Mouse (Mus musculus) ES-Bruce4 (cell line): Measurements from ENCODE around the gene Olfr586.

ENCODE experiments used
- CTCF ChIP-seq: IDR thresholded peaks from one replicate; pipeline ENCODE4 v1.8.1; 2011; ENCODE audit warnings: low read depth, low read length
- EP300 ChIP-seq: IDR thresholded peaks from 2 replicates; pipeline ENCODE4 v1.6.1; 2011; ENCODE audit warnings: low read depth, low read length; ENCODE audit not compliant: insufficient read depth
- POLR2A ChIP-seq: IDR thresholded peaks from one replicate; pipeline ENCODE4 v1.8.1; 2011; ENCODE audit warnings: low read length; ENCODE audit not compliant: insufficient read depth

DNA sequence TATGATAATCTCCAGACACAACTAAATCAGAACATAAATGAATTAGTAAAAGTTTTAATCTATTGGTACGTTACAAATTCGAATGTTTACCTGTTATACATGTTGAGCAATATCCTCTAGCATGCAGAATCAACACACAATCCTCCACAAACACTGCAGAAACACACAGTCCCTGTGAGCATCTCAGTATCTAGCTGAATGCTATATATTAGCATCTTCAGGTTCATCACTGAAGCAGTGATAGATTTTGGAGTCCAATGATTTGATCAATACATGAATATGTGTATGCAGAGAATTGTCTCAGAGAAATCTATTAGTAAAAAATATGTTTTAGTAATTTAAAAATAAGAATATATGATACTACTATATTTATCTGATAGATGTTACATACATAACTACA is 30.8 kb upstream of the Olfr586 start, which contains the start of gene Olfr589:
- TF ChIP-seq CTCF (no peak), POLR2A (no peak), EP300 (no peak)
